Mouse (Mus musculus) stomach, embryonic 14.5 days (tissue): ENCODE measurements around the gene Lipt2. TPM values are rescaled to one million over a fixed set of nuclear protein-coding genes. Genes with fewer than 3 reads are reported as not detected.

Source experiments
- ATAC-seq: fragments of 200-750 bp; cut with Nextera tagmentation; 2 replicates; pipeline ENCODE4 v1.8.0; 2017; ENCODE audit warnings: low read depth, moderate TSS enrichment; ENCODE audit not compliant: insufficient number of reproducible peaks, insufficient read depth, low FRiP score
- H3K27ac ChIP-seq: fragments of 300-500 bp; sonication (generic); 2 replicates; pipeline ENCODE4 v1.5.1; 2014; ENCODE audit warnings: mild to moderate bottlenecking, low read length, moderate library complexity, mixed read lengths
- H3K27me3 ChIP-seq: fragments of 300-500 bp; sonication (generic); 2 replicates; pipeline ENCODE4 v1.6.1; 2014; ENCODE audit warnings: low read length, control low read depth, mixed read lengths; ENCODE audit not compliant: control insufficient read depth, insufficient read depth
- H3K36me3 ChIP-seq: fragments of 300-500 bp; sonication (generic); 2 replicates; pipeline ENCODE4 v1.6.1; 2014; ENCODE audit warnings: mild to moderate bottlenecking, control low read depth, low read length, moderate library complexity, mixed read lengths; ENCODE audit not compliant: control insufficient read depth, insufficient read depth
- H3K4me1 ChIP-seq: fragments of 300-500 bp; sonication (generic); 2 replicates; pipeline ENCODE4 v1.6.1; 2014; ENCODE audit warnings: low read length, control low read depth, mixed read lengths; ENCODE audit not compliant: control insufficient read depth, insufficient read depth
- H3K4me2 ChIP-seq: fragments of 300-500 bp; sonication (generic); replicated peaks from 2 replicates; pipeline ENCODE4 v1.6.1; 2014; ENCODE audit warnings: low read depth, low read length, control low read depth
- H3K4me3 ChIP-seq: fragments of 300-500 bp; sonication (generic); 2 replicates; pipeline ENCODE4 v1.5.1; 2014; ENCODE audit warnings: low read depth, low read length, control low read depth
- H3K9ac ChIP-seq: fragments of 300-500 bp; sonication (generic); replicated peaks from 2 replicates; pipeline ENCODE4 v1.6.1; 2014; ENCODE audit warnings: low read depth, mild to moderate bottlenecking, control low read depth, low read length, moderate library complexity, mixed read lengths
- H3K9me3 ChIP-seq: fragments of 300-500 bp; sonication (generic); 2 replicates; pipeline ENCODE4 v1.6.1; 2016; ENCODE audit warnings: low read depth, low read length, control low read depth; ENCODE audit not compliant: control insufficient read depth
- WGBS: fragments of 180-500 bp; shearing (Covaris S2); extraction: QIAGEN DNeasy Blood & Tissue Kit; methylation state at CpG from one replicate; pipeline ENCODE4 v1.1.7; 2014; 5-methylcytosine and 5-hydroxymethylcytosine counted together
- polyA plus RNA-seq: library from polyadenylated mRNA; unstranded; fragments of >200 nt; fragmentation: Nextera tagmentation; extraction: Ambion mirVana; gene quantifications from 2 replicates; pipeline ENCODE4 v1.2.1, GENCODE M21; 2014

Gene Lipt2
- polyA plus RNA-seq, 1 experiment from 2014 or later: 25.7 TPM

DNA sequence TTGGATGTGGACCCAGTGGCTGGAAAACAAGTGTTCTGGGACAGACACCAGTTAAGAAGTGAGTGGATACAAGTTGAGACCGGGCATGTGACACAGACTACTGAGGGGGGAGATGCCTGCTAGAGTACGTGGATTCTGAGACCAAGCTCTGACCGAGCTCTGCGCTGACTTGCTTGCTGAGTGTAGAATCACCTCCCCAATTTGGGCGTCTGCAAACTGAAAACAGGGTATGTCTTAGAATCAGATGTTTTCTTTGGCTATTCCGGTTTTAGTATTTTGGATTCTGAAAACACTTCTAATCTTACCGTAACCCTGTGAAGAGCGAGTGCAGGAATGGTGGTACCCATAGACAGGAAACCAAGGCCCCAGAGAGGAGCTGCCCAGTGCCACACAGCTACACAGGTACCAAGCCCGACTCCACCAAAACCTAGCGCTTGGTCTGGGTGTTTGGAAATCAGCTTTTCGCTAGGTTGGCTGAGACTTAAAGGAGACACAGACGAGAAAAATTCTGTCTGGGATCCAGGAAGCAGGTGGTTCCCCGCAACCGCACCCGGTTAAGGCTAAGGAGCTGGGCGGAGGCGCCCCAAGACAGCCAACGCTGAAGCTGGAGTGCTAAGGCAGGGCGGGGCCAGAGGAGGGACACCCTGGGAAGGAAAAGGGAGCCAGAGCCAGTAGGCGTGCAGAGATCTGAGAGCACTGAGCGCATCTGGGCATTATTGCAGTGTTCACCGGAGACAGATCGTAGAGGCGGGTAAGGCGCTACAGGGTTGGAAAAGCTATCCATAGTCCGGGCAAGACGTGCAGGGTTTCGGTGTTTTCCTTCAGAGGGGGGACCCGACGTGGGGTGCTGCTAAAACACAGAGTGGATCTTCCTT, 19.2 kb downstream of the Lipt2 start:
- Histone ChIP-seq H3K27ac (no peak overlapping the region), H3K9me3 (no peaks in the 10 kb centered on the region), H3K4me3 (peak overlapping the region; percentile 36), H3K9ac (no peak overlapping the region), H3K27me3 (0 out of 2 replicates have a peak, but pooled peaks cover 11% of the 10 kb centered on the region), H3K4me2 (peak overlapping the region; percentile 61), H3K36me3 (no peaks in the 10 kb centered on the region), H3K4me1 (peaks cover 7% of the 10 kb centered on the region)
- 7% methylated on average over 30 of the region's 30 CpGs for WGBS
- ATAC-seq: peak; percentile 87

GRCm38 (mm10) chr7:100178891-100179233, 19.8 kb downstream of the Lipt2 start:
- H3K36me3 ChIP-seq: no peaks in the 10 kb centered on the region
- 0 out of 2 replicates have a peak, but pooled peaks cover 11% of the 10 kb centered on the region for H3K27me3 ChIP-seq
- ATAC-seq: 0 out of 2 replicates have a peak, but pooled peaks have one; percentile 40
- peak overlapping the region; percentile 36 for H3K4me3 ChIP-seq
- no peaks in the 10 kb centered on the region for H3K9me3 ChIP-seq
- WGBS: 1% methylated on average over 15 of the region's 15 CpGs
- H3K27ac ChIP-seq: no peak overlapping the region
- H3K9ac ChIP-seq: no peak overlapping the region
- H3K4me1 ChIP-seq: peaks cover 7% of the 10 kb centered on the region
- H3K4me2 ChIP-seq: peak overlapping the region; percentile 61

- ATAC-seq: no peak
- WGBS: 59% methylated on average over 7 of the region's 7 CpGs
- H3K9ac ChIP-seq: no peak overlapping the region
- 0 out of 2 replicates have a peak, but pooled peaks cover 11% of the 10 kb centered on the region for H3K27me3 ChIP-seq
- H3K27ac ChIP-seq: no peak overlapping the region
- peak overlapping the region; percentile 36 for H3K4me3 ChIP-seq
- no peaks in the 10 kb centered on the region for H3K9me3 ChIP-seq
- H3K36me3 ChIP-seq: no peaks in the 10 kb centered on the region
- H3K4me2 ChIP-seq: peak overlapping the region; percentile 61
- H3K4me1 ChIP-seq: peaks cover 7% of the 10 kb centered on the region
These were observed 20.3 kb downstream of the Lipt2 start for GRCm38 (mm10) chr7:100179394-100179793.

DNA sequence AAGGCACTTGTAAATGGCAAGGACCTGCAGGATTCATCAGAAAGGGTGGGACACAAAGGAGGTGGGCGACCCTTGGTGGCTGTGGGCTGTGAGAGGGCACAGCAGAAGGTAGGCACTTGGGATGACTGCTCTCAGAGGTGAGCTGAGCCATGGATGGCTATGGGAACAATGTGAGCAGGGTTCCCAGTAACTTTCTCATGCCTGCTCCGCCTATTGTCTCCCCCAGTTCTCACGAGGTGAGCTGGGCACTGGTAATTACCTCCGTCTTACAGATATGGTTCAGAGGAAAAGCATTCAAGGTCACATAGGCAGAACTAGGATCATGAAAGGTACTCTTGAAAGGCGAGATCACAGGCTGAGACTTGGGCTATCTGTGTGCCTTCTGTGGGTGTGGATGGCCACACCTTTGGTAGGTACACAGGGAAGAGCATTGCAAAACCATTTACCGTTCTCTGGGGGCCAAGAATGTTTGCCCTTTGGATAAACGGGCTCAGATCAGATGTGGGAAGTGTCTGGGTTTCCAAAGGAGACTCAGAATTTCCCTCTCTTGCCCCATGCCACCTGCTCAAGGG, 20.8 kb downstream of the Lipt2 start:
- H3K9ac ChIP-seq: no peak overlapping the region
- WGBS: 57% methylated on average over 7 of the region's 7 CpGs
- peak overlapping the region; percentile 61; the same call in 1 of the 2 replicates for H3K4me2 ChIP-seq
- 0 out of 2 replicates have a peak, but pooled peaks cover 11% of the 10 kb centered on the region for H3K27me3 ChIP-seq
- H3K4me1 ChIP-seq: peaks cover 7% of the 10 kb centered on the region
- no peaks in the 10 kb centered on the region for H3K36me3 ChIP-seq
- peak; percentile 38; the same call in 1 of the 2 replicates for ATAC-seq
- no peak overlapping the region for H3K27ac ChIP-seq
- H3K4me3 ChIP-seq: no peak overlapping the region
- no peaks in the 10 kb centered on the region for H3K9me3 ChIP-seq

- H3K27ac ChIP-seq: no peak overlapping the region
- no peak for ATAC-seq
These were observed 22.1 kb downstream of the Lipt2 start for GRCm38 (mm10) chr7:100181176-100181575.

DNA sequence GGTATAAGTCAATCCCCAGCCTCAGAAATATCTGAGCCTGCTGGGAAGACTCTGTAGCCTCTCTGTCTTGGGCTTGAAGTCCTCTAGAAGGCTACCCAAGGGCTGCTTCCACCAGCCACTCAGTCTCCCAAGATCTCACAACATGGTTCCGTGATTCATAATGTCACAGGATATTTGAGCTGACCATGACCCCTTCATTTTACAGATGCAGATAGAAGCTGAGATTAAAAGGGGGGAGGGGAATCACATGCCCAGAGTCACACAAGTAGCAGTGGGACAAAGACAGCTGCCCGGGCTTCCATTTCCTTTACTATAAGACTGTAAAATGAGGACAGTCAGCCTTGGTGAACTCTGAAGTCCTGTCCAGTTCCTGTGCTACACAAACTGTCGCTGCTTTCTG, 22.5 kb downstream of the Lipt2 start:
- H3K4me3 ChIP-seq: no peak overlapping the region
- H3K4me1 ChIP-seq: peaks cover 7% of the 10 kb centered on the region
- no peak overlapping the region for H3K9ac ChIP-seq
- no peak overlapping the region for H3K4me2 ChIP-seq
- WGBS: 87% methylated on average over 3 of the region's 3 CpGs
- H3K27me3 ChIP-seq: 0 out of 2 replicates have a peak, but pooled peaks cover 11% of the 10 kb centered on the region
- H3K27ac ChIP-seq: no peak overlapping the region
- H3K36me3 ChIP-seq: no peaks in the 10 kb centered on the region
- no peaks in the 10 kb centered on the region for H3K9me3 ChIP-seq
- no peak for ATAC-seq

More at GRCm38 (mm10) chr7:100181176-100181575, 22.1 kb downstream of the Lipt2 start:
- H3K4me1 ChIP-seq: peaks cover 7% of the 10 kb centered on the region
- no peak overlapping the region for H3K4me3 ChIP-seq
- H3K9me3 ChIP-seq: no peaks in the 10 kb centered on the region
- H3K36me3 ChIP-seq: no peaks in the 10 kb centered on the region
- 0 out of 2 replicates have a peak, but pooled peaks cover 11% of the 10 kb centered on the region for H3K27me3 ChIP-seq
- no peak overlapping the region for H3K9ac ChIP-seq
- no peak overlapping the region for H3K4me2 ChIP-seq
- WGBS: 85% methylated on average over 2 of the region's 2 CpGs

- no peak overlapping the region for H3K4me2 ChIP-seq
- ATAC-seq: no peak
- 87% methylated on average over 3 of the region's 3 CpGs for WGBS
These were observed 23.3 kb downstream of the Lipt2 start for GRCm38 (mm10) chr7:100182388-100182787.

DNA sequence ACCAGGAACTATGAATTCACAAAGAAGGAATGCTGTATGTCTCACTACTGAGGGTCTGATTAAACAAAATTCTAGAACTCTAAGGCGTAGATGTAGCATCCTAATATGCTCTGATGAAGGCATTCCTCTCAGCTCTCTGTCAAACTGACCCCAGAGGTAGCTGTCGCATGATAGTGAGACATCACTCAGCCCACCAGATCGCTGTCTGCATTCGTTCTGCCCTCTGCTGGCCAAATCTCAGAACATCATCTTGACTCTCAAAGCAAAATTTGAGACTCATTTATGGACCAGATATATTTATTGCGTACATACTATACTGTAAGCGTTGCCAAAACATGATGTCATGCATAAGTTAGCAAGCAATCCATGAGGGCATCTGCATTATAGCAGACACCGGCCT, 28.5 kb downstream of the Lipt2 start:
- Histone ChIP-seq H3K9ac (no peak overlapping the region), H3K9me3 (no peaks in the 10 kb centered on the region), H3K4me3 (no peak overlapping the region), H3K27me3 (no peaks in the 10 kb centered on the region), H3K36me3 (no peaks in the 10 kb centered on the region), H3K27ac (no peak overlapping the region), H3K4me2 (no peak overlapping the region), H3K4me1 (no peaks in the 10 kb centered on the region)
- 21% methylated on average over 7 of the region's 7 CpGs for WGBS
- 0 out of 2 replicates have a peak, but pooled peaks have one; percentile 42 for ATAC-seq

More at GRCm38 (mm10) chr7:100182388-100182787, 23.3 kb downstream of the Lipt2 start:
- H3K36me3 ChIP-seq: no peaks in the 10 kb centered on the region
- 0 out of 2 replicates have a peak, but pooled peaks cover 8% of the 10 kb centered on the region for H3K27me3 ChIP-seq
- H3K9me3 ChIP-seq: no peaks in the 10 kb centered on the region
- H3K4me3 ChIP-seq: no peak overlapping the region
- H3K27ac ChIP-seq: no peak overlapping the region
- no peak overlapping the region for H3K9ac ChIP-seq
- H3K4me1 ChIP-seq: peaks cover 7% of the 10 kb centered on the region
